Mouse (Mus musculus): Measurements from ENCODE around the gene Edem2. TPM values are rescaled to one million over a fixed set of nuclear protein-coding genes. Genes with fewer than 3 reads are reported as not detected.

Edem2 gene
- polyA plus RNA-seq, 1 experiment, result 53.4 TPM

GRCm38 (mm10) chr2:155727764-155728395 lies 1.4 kb downstream of the Edem2 start:
- WGBS, result 65% methylated on average over 7 of the region's 7 CpGs
- H3K4me1 ChIP-seq (ENCODE audit: control insufficient read depth, insufficient read depth, low read length), result no peaks in the 10 kb centered on the region
- H3K4me3 ChIP-seq (replicated peaks; ENCODE audit: insufficient read depth, low read depth, low read length), result no peak overlapping the region

DNA sequence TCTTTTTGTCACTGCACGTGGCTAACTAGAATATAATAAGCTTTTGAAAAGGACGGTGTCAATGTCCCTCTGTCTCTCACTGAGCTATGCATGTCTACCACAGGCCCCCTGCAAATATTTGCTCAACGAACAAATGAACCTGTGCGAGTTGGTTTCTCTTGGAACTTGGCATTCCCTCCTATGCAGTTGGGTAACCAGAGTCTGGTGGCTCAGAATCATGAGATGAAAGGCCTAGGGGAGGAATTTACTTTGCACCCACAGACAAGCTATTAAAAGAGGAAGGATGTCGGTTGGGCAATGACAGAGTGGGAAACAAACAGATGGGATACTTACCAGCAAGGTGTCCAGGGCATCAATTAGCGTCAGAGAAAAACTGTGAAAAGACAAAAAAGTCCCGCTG lies 3.0 kb downstream of the Edem2 start:
- Histone ChIP-seq H3K4me3 (replicated peaks; ENCODE audit: insufficient read depth, low read depth, low read length) (no peak overlapping the region), H3K27me3 (ENCODE audit: control insufficient read depth, insufficient read depth, low read length) (no peaks in the 10 kb centered on the region), H3K27ac (ENCODE audit: insufficient read depth, low read length) (no peak overlapping the region), H3K4me1 (ENCODE audit: control insufficient read depth, insufficient read depth, low read length) (no peaks in the 10 kb centered on the region)
- WGBS, result 82% methylated on average over 7 of the region's 7 CpGs
- DNase-seq, result no peak
- TF ChIP-seq POLR2A (IDR thresholded peaks at IDR 0.05; ENCODE audit: borderline replicate concordance, insufficient read depth, low read length) (no peak), CTCF (IDR thresholded peaks at IDR 0.05; ENCODE audit: borderline replicate concordance, insufficient read depth, low read depth, low read length) (no peak)

More at GRCm38 (mm10) chr2:155727764-155728395, 1.4 kb downstream of the Edem2 start:
- H3K27ac ChIP-seq (ENCODE audit: insufficient read depth, low read length), result no peak overlapping the region
- TF ChIP-seq POLR2A (IDR thresholded peaks at IDR 0.05; ENCODE audit: borderline replicate concordance, insufficient read depth, low read length) (no peak), CTCF (IDR thresholded peaks at IDR 0.05; ENCODE audit: borderline replicate concordance, insufficient read depth, low read depth, low read length) (no peak)
- H3K27me3 ChIP-seq (ENCODE audit: control insufficient read depth, insufficient read depth, low read length), result no peaks in the 10 kb centered on the region
- no peak for DNase-seq

DNA sequence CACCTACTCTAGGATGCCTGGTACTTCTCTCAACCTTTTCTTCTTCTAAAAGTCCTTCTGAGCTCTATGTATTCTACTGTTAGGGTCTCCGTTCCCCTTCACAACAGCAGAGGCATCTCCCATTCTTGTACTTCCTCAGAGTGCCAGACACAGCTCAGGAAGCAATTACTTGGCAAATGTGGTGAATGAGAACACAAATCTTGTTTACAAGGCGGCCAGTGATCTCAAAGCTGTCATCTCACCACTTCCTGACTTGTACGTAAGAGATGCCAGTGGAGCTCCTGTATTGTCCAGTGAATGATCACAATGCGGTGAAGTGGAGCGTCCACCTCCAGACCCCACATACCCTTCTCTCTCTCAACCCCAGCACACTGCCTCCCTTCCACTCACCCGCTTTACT lies 4.7 kb downstream of the Edem2 start:
- no peaks in the 10 kb centered on the region for H3K4me1 ChIP-seq (ENCODE audit: control insufficient read depth, insufficient read depth, low read length)
- no peak overlapping the region for H3K4me3 ChIP-seq (replicated peaks; ENCODE audit: insufficient read depth, low read depth, low read length)
- no peak overlapping the region for H3K27ac ChIP-seq (ENCODE audit: insufficient read depth, low read length)
- TF ChIP-seq CTCF (IDR thresholded peaks at IDR 0.05; ENCODE audit: borderline replicate concordance, insufficient read depth, low read depth, low read length), result no peak
- TF ChIP-seq POLR2A (IDR thresholded peaks at IDR 0.05; ENCODE audit: borderline replicate concordance, insufficient read depth, low read length), result no peak
- no peaks in the 10 kb centered on the region for H3K27me3 ChIP-seq (ENCODE audit: control insufficient read depth, insufficient read depth, low read length)
- DNase-seq, result no peak
- 91% methylated on average over 6 of the region's 6 CpGs for WGBS

DNA sequence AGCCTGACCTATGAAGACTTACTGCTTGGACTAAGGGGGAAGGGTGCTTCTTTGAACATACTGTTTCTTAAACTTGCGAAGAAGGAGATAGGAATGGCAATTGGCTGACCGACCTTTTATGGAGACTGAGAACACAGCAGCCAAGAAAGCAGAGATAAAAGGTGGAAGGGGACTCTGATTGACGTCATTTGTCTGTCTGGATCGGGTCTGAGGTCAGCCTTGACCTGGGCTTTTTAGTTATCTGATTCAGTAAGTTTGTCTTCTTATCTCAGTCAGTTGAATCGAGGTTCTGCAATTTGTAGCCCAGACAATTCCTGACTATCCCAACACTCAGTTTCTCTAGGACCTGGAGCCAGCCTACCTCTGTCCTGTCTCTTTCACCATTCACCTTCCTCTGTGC lies 5.2 kb downstream of the Edem2 start:
- TF ChIP-seq POLR2A (IDR thresholded peaks at IDR 0.05; ENCODE audit: borderline replicate concordance, insufficient read depth, low read length), result no peak
- no peak for TF ChIP-seq CTCF (IDR thresholded peaks at IDR 0.05; ENCODE audit: borderline replicate concordance, insufficient read depth, low read depth, low read length)

DNA sequence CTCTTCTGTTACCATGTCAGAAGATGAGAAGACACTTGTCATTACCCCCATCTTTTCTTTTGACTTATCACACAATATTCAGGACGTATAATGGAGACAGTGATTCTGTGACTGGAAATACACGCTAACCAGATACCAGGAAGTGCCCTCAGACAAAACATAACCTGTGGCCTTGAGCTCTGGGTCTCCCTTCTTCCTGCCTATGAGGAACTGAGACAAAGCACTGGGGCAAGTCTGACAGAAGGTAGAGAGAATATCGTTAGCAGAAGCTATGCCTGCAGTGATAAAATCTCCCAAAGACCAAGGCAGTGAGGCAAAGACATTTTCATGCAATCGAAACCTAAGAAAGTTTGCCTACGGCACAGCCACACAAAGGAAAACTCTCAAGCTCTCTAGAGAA lies 8.7 kb downstream of the Edem2 start:
- no peak overlapping the region for H3K27ac ChIP-seq (ENCODE audit: insufficient read depth, low read length)
- H3K4me3 ChIP-seq (replicated peaks; ENCODE audit: insufficient read depth, low read depth, low read length), result no peak overlapping the region
- DNase-seq, result no peak
- no peaks in the 10 kb centered on the region for H3K27me3 ChIP-seq (ENCODE audit: control insufficient read depth, insufficient read depth, low read length)
- no peak for TF ChIP-seq POLR2A (IDR thresholded peaks at IDR 0.05; ENCODE audit: borderline replicate concordance, insufficient read depth, low read length)
- no peak for TF ChIP-seq CTCF (IDR thresholded peaks at IDR 0.05; ENCODE audit: borderline replicate concordance, insufficient read depth, low read depth, low read length)
- WGBS, result 91% methylated on average over 5 of the region's 5 CpGs
- H3K4me1 ChIP-seq (ENCODE audit: control insufficient read depth, insufficient read depth, low read length), result no peaks in the 10 kb centered on the region

More for the DNA sequence above, 5.2 kb downstream of the Edem2 start:
- Histone ChIP-seq H3K27ac (ENCODE audit: insufficient read depth, low read length) (no peak overlapping the region), H3K27me3 (ENCODE audit: control insufficient read depth, insufficient read depth, low read length) (no peaks in the 10 kb centered on the region), H3K4me1 (ENCODE audit: control insufficient read depth, insufficient read depth, low read length) (no peaks in the 10 kb centered on the region), H3K4me3 (replicated peaks; ENCODE audit: insufficient read depth, low read depth, low read length) (no peak overlapping the region)
- no peak for DNase-seq
- 88% methylated on average over 5 of the region's 5 CpGs for WGBS

DNA sequence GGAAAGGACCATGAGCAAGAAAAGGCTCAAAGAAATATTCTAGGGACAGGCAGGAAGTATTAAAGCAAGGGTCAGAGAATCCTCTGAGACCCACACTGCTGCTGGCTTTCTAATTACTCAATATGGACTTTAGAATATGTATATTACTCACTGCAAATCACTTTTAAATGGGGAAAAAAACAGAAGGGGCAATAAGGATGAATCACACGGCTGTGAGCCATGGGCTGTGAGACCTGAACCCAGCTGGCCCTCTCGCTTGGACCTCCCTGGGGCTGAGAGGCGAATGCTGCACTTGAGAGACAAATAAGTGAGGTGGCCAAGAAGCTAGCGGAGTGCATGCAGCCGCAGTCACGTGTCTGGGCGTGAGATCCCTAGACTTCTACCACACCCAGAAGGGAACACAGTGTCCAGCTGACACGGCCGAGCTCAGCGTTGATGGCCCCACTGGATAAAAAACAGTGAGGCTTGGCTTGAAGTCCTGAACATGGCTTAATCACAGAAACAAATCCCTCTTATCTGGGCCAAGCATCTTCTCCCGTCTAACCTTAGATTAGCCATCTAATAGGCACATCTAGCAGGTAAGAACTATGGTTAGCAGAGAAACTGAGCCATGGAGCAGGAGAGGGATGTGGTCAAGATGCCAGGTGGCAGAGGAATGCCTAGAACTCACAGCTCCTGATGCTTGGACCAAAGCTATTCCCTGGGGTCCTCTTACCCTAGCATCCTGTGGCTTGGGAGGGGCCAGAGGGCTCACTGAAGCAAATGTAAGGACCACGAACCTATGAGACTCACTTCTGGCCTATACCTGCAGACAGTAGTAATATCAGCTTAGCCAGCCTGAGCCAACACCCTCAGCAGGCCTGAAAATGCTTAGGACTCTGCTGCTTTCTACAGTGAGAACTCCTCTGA lies 11.9 kb downstream of the Edem2 start:
- Histone ChIP-seq H3K27ac (ENCODE audit: insufficient read depth, low read length) (no peak overlapping the region), H3K4me1 (ENCODE audit: control insufficient read depth, insufficient read depth, low read length) (no peaks in the 10 kb centered on the region), H3K4me3 (replicated peaks; ENCODE audit: insufficient read depth, low read depth, low read length) (no peak overlapping the region), H3K27me3 (ENCODE audit: control insufficient read depth, insufficient read depth, low read length) (no peaks in the 10 kb centered on the region)
- 73% methylated on average over 12 of the region's 12 CpGs for WGBS
- TF ChIP-seq CTCF (IDR thresholded peaks at IDR 0.05; ENCODE audit: borderline replicate concordance, insufficient read depth, low read depth, low read length) (no peak), POLR2A (IDR thresholded peaks at IDR 0.05; ENCODE audit: borderline replicate concordance, insufficient read depth, low read length) (no peak)
- no peak for DNase-seq

DNA sequence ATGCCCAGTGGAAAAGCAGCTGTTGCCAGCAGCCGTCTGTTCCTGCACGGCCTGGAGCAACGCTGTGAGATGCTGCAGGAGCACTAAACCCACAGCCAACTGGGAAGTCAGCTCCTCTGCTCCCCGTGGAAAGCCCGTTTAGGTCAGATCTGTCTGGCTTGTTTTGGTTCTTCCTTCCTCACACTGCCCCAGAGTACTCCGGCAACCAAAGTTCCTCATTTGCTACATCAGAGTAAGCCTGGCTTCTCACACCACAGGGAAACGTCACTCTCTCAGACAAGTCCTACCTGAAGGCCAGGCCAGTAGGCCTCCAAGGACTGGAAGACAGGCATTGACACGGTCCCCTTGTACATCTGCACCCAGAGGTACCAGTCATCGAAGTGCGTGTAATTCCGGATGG lies 18.7 kb downstream of the Edem2 start:
- no peaks in the 10 kb centered on the region for H3K27me3 ChIP-seq (ENCODE audit: control insufficient read depth, insufficient read depth, low read length)
- no peak overlapping the region for H3K4me3 ChIP-seq (replicated peaks; ENCODE audit: insufficient read depth, low read depth, low read length)
- no peak for DNase-seq
- no peak overlapping the region for H3K27ac ChIP-seq (ENCODE audit: insufficient read depth, low read length)
- 78% methylated on average over 11 of the region's 11 CpGs for WGBS
- no peak for TF ChIP-seq CTCF (IDR thresholded peaks at IDR 0.05; ENCODE audit: borderline replicate concordance, insufficient read depth, low read depth, low read length)
- TF ChIP-seq POLR2A (IDR thresholded peaks at IDR 0.05; ENCODE audit: borderline replicate concordance, insufficient read depth, low read length), result no peak
- 0 out of 2 replicates have a peak, but pooled peaks cover 3% of the 10 kb centered on the region for H3K4me1 ChIP-seq (ENCODE audit: control insufficient read depth, insufficient read depth, low read length)

All from cerebellum, adult 2 months (tissue).